ENCODE assay signal across 8 mouse cellular contexts in the genomic region with DNA sequence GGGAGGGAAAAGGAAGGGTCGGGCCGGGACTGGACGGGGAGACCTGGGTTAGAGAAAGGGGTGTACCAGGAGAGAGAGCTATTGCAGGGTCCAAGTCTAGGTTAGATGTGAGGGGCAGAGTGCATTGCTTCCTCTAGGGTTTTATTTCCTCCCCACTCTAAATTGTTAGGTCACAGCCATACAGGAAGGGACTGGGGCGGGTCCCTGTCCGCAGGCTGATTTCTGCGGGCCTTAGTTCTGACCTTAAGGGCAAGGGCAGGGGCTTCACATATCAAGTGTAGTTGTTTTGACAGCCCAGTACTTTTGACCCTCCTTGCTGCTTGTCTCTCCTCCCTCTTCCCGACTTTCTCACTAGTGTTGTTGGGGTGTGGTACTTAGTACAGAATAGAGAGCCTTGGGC. TPM values are rescaled to one million over a fixed set of nuclear protein-coding genes. Genes with fewer than 3 reads are reported as not detected.
DNase-seq lines count a peak whose midpoint lies in the region; ATAC-seq and TF ChIP-seq lines count a peak whose summit lies in the region.

No protein-coding gene starts in this region.

- peak; percentile 40 for DNase-seq in cerebellum, adult 9-11 months
- DNase-seq in cerebellum, postnatal 14 days = no peak
- DNase-seq in liver, adult 2 months (ENCODE audit: extremely low read depth, low read depth, low spot score) = no peak
- DNase-seq in midbrain, postnatal 0 days (ENCODE audit: low spot score) = no peak
- no peak for DNase-seq in ovary, postnatal 10 days (ENCODE audit: low spot score)

- H3K79me2 ChIP-seq in liver, adult 2 months (ENCODE audit: control insufficient read depth, insufficient read depth, low read length) = peaks cover 9% of the 10 kb centered on the region; the same call in 1 of the 2 replicates

- no peaks in the 10 kb centered on the region for H3K9me3 ChIP-seq in heart, embryonic 13.5 days
- H3K9me3 ChIP-seq in midbrain, postnatal 0 days (ENCODE audit: low read length) = no peaks in the 10 kb centered on the region

- under 1% methylated on average over 7 of the region's 7 CpGs for WGBS in bone marrow, adult 2 months
- WGBS in heart, embryonic 13.5 days = 2% methylated on average over 7 of the region's 7 CpGs
- 0% methylated on average over 7 of the region's 7 CpGs for WGBS in liver, adult 2 months
- WGBS in midbrain, postnatal 0 days = 3% methylated on average over 7 of the region's 7 CpGs

- ATAC-seq in heart, embryonic 13.5 days (ENCODE audit: extremely low read depth, insufficient number of reproducible peaks, low FRiP score, low TSS enrichment) = no peak
- ATAC-seq in midbrain, postnatal 0 days (ENCODE audit: low FRiP score) = no peak
- ATAC-seq in erythroid progenitor cell, adult 5-6 weeks (replicated peaks; ENCODE audit: low FRiP score, poor library complexity, severe bottlenecking) = no peak

- peak overlapping the region; percentile 95 for H3K4me2 ChIP-seq in heart, embryonic 13.5 days
- peak overlapping the region; percentile 93 for H3K4me2 ChIP-seq in midbrain, postnatal 0 days (ENCODE audit: low read depth, low read length, poor library complexity, severe bottlenecking)

- TF ChIP-seq CTCF in bone marrow, adult 2 months (IDR thresholded peaks at IDR 0.05; ENCODE audit: control insufficient read depth, insufficient read depth, low read length) = no peak
- TF ChIP-seq CTCF in liver, adult 2 months (IDR thresholded peaks at IDR 0.05; ENCODE audit: low read depth, low read length) = no peak
- TF ChIP-seq CTCF in midbrain, postnatal 0 days (IDR thresholded peaks at IDR 0.05) = no peak

- H3K27me3 ChIP-seq in heart, embryonic 13.5 days (replicated peaks) = no peaks in the 10 kb centered on the region
- H3K27me3 ChIP-seq in liver, adult 2 months (ENCODE audit: control insufficient read depth, insufficient read depth, low read length) = no peaks in the 10 kb centered on the region
- H3K27me3 ChIP-seq in midbrain, postnatal 0 days (ENCODE audit: insufficient read depth, low read length) = no peaks in the 10 kb centered on the region

- no peak for TF ChIP-seq POLR2A in bone marrow, adult 2 months (IDR thresholded peaks at IDR 0.05; ENCODE audit: borderline replicate concordance, control insufficient read depth, low read depth, low read length)
- no peak for TF ChIP-seq POLR2A in liver, adult 2 months (IDR thresholded peaks at IDR 0.05; ENCODE audit: extremely low read depth, insufficient read depth, low read length)

- H3K27ac ChIP-seq in bone marrow, adult 2 months (ENCODE audit: control insufficient read depth, insufficient read depth, low read depth, low read length, poor library complexity) = peak overlapping the region; percentile 98
- peak overlapping the region; percentile 99 for H3K27ac ChIP-seq in heart, embryonic 13.5 days (replicated peaks)
- peak overlapping the region; percentile 80 for H3K27ac ChIP-seq in liver, adult 2 months (replicated peaks; ENCODE audit: insufficient read depth, low read depth, low read length)
- peak overlapping the region; percentile 94 for H3K27ac ChIP-seq in midbrain, postnatal 0 days (ENCODE audit: low read depth, low read length)

- H3K4me1 ChIP-seq in bone marrow, adult 2 months (ENCODE audit: control insufficient read depth, insufficient read depth, low read length) = no peaks in the 10 kb centered on the region
- peaks cover 44% of the 10 kb centered on the region for H3K4me1 ChIP-seq in heart, embryonic 13.5 days
- peaks cover 10% of the 10 kb centered on the region for H3K4me1 ChIP-seq in liver, adult 2 months (ENCODE audit: control insufficient read depth, insufficient read depth, low read length)
- 0 out of 2 replicates have a peak, but pooled peaks cover 4% of the 10 kb centered on the region for H3K4me1 ChIP-seq in midbrain, postnatal 0 days (ENCODE audit: insufficient read depth, low read length)

- peaks cover 43% of the 10 kb centered on the region for H3K36me3 ChIP-seq in heart, embryonic 13.5 days
- peaks cover 19% of the 10 kb centered on the region for H3K36me3 ChIP-seq in liver, adult 2 months (ENCODE audit: control insufficient read depth, insufficient read depth, low read length)
- H3K36me3 ChIP-seq in midbrain, postnatal 0 days (ENCODE audit: insufficient read depth, low read length) = peaks cover 12% of the 10 kb centered on the region; the same call in 1 of the 2 replicates

- H3K9ac ChIP-seq in heart, embryonic 13.5 days = peak overlapping the region; percentile 100
- peak overlapping the region; percentile 98 for H3K9ac ChIP-seq in liver, adult 2 months (ENCODE audit: low read depth, low read length)
- peak overlapping the region; percentile 92 for H3K9ac ChIP-seq in midbrain, postnatal 0 days (replicated peaks; ENCODE audit: low read length, poor library complexity, severe bottlenecking)

- peak overlapping the region; percentile 76 for H3K4me3 ChIP-seq in bone marrow, adult 2 months (replicated peaks; ENCODE audit: control insufficient read depth, low read depth, low read length)
- H3K4me3 ChIP-seq in heart, embryonic 13.5 days = peak overlapping the region; percentile 88
- peak overlapping the region; percentile 84 for H3K4me3 ChIP-seq in liver, adult 2 months (ENCODE audit: insufficient read depth, low read depth, low read length)
- peak overlapping the region; percentile 95 for H3K4me3 ChIP-seq in midbrain, postnatal 0 days (ENCODE audit: low read depth, low read length)

RNA-seq across cellular contexts. Expression of gene Serf2, which starts 1.1 kb away (rescaled TPM):
- 261 and 476 TPM in 2 replicates for polyA plus RNA-seq in bone marrow, adult 2 months (2011; ENCODE audit: insufficient read depth, insufficient read length, low replicate concordance, missing spikeins)
- 522 and 573 TPM in 2 replicates for polyA plus RNA-seq in heart, embryonic 13.5 days (2015; fragmentation: Nextera tagmentation; extraction: Ambion mirVana)
- total RNA-seq in liver, adult 2 months (2014; rRNA removed) = 56.6 and 81.7 TPM in 2 replicates
- polyA plus RNA-seq in liver, adult 2 months (2012; rRNA removed) = 200 and 211 TPM in 2 replicates
- 235 and 284 TPM in 2 replicates for total RNA-seq in midbrain, postnatal 0 days (2014; rRNA removed)
- 271 and 278 TPM in 2 replicates for polyA plus RNA-seq in midbrain, postnatal 0 days (2015; fragmentation: Nextera tagmentation; extraction: Ambion mirVana)
- 89.4 and 100 TPM in 2 replicates for total RNA-seq in erythroid progenitor cell, adult 5-6 weeks (2015; ENCODE audit: low replicate concordance)
- total RNA-seq in erythroid progenitor cell, adult 5-6 weeks (2017; ENCODE audit: low replicate concordance) = 55.3 and 77.3 TPM in 2 replicates

RNA-seq across cellular contexts. Expression of gene Hypk, which starts 3.0 kb away (rescaled TPM):
- 64.6 and 70.0 TPM in 2 replicates for polyA plus RNA-seq in bone marrow, adult 2 months (2011; ENCODE audit: insufficient read depth, insufficient read length, low replicate concordance, missing spikeins)
- polyA plus RNA-seq in heart, embryonic 13.5 days (2015; fragmentation: Nextera tagmentation; extraction: Ambion mirVana) = 96.3 and 106 TPM in 2 replicates
- 21.1 and 27.4 TPM in 2 replicates for total RNA-seq in liver, adult 2 months (2014; rRNA removed)
- polyA plus RNA-seq in liver, adult 2 months (2012; rRNA removed) = 3.5 and 4.8 TPM in 2 replicates
- 12.3 and 17.6 TPM in 2 replicates for total RNA-seq in midbrain, postnatal 0 days (2014; rRNA removed)
- 109 and 115 TPM in 2 replicates for polyA plus RNA-seq in midbrain, postnatal 0 days (2015; fragmentation: Nextera tagmentation; extraction: Ambion mirVana)
- total RNA-seq in erythroid progenitor cell, adult 5-6 weeks (2015; ENCODE audit: low replicate concordance) = 28.1 and 64.1 TPM in 2 replicates
- 53.4 and 71.4 TPM in 2 replicates for total RNA-seq in erythroid progenitor cell, adult 5-6 weeks (2017; ENCODE audit: low replicate concordance)

RNA-seq across cellular contexts. Expression of gene Ell3, which starts 6.0 kb away (rescaled TPM):
- polyA plus RNA-seq in bone marrow, adult 2 months (2011; ENCODE audit: insufficient read depth, insufficient read length, low replicate concordance, missing spikeins) = 9.1 TPM in 1 of 2 replicates, not detected in the other
- 1.4 and 1.6 TPM in 2 replicates for polyA plus RNA-seq in heart, embryonic 13.5 days (2015; fragmentation: Nextera tagmentation; extraction: Ambion mirVana)
- 3.2 and 6.0 TPM in 2 replicates for total RNA-seq in liver, adult 2 months (2014; rRNA removed)
- polyA plus RNA-seq in liver, adult 2 months (2012; rRNA removed) = 1.9 and 2.2 TPM in 2 replicates
- 0.33 TPM in 1 of 2 replicates, not detected in the other for total RNA-seq in midbrain, postnatal 0 days (2014; rRNA removed)
- polyA plus RNA-seq in midbrain, postnatal 0 days (2015; fragmentation: Nextera tagmentation; extraction: Ambion mirVana) = 1.6 and 2.6 TPM in 2 replicates
- total RNA-seq in erythroid progenitor cell, adult 5-6 weeks (2015; ENCODE audit: low replicate concordance) = 1.4 TPM in 1 of 2 replicates, not detected in the other
- total RNA-seq in erythroid progenitor cell, adult 5-6 weeks (2017; ENCODE audit: low replicate concordance) = not detected in 2 replicates

RNA-seq across cellular contexts. Expression of gene Serinc4, which starts 6.5 kb away (rescaled TPM):
- 0.66 TPM in 1 of 2 replicates, not detected in the other for polyA plus RNA-seq in bone marrow, adult 2 months (2011; ENCODE audit: insufficient read depth, insufficient read length, low replicate concordance, missing spikeins)
- 0.07 and 0.13 TPM in 2 replicates for polyA plus RNA-seq in heart, embryonic 13.5 days (2015; fragmentation: Nextera tagmentation; extraction: Ambion mirVana)
- not detected in 2 replicates for total RNA-seq in liver, adult 2 months (2014; rRNA removed)
- 0.11 TPM in 2 replicates for polyA plus RNA-seq in liver, adult 2 months (2012; rRNA removed)
- 1.8 and 2.6 TPM in 2 replicates for total RNA-seq in midbrain, postnatal 0 days (2014; rRNA removed)
- 1.1 and 1.5 TPM in 2 replicates for polyA plus RNA-seq in midbrain, postnatal 0 days (2015; fragmentation: Nextera tagmentation; extraction: Ambion mirVana)
- total RNA-seq in erythroid progenitor cell, adult 5-6 weeks (2015; ENCODE audit: low replicate concordance) = not detected in 2 replicates
- 8.6 TPM in 1 of 2 replicates, not detected in the other for total RNA-seq in erythroid progenitor cell, adult 5-6 weeks (2017; ENCODE audit: low replicate concordance)

RNA-seq across cellular contexts. Expression of gene Mfap1b, which starts 23.8 kb away (rescaled TPM):
- 12.4 and 22.0 TPM in 2 replicates for polyA plus RNA-seq in bone marrow, adult 2 months (2011; ENCODE audit: insufficient read depth, insufficient read length, low replicate concordance, missing spikeins)
- 39.7 and 42.0 TPM in 2 replicates for polyA plus RNA-seq in heart, embryonic 13.5 days (2015; fragmentation: Nextera tagmentation; extraction: Ambion mirVana)
- 7.4 and 9.0 TPM in 2 replicates for total RNA-seq in liver, adult 2 months (2014; rRNA removed)
- 1.4 and 1.7 TPM in 2 replicates for polyA plus RNA-seq in liver, adult 2 months (2012; rRNA removed)
- total RNA-seq in midbrain, postnatal 0 days (2014; rRNA removed) = 22.6 and 30.4 TPM in 2 replicates
- polyA plus RNA-seq in midbrain, postnatal 0 days (2015; fragmentation: Nextera tagmentation; extraction: Ambion mirVana) = 56.2 and 57.4 TPM in 2 replicates
- total RNA-seq in erythroid progenitor cell, adult 5-6 weeks (2015; ENCODE audit: low replicate concordance) = 23.4 and 25.6 TPM in 2 replicates
- 19.3 and 32.9 TPM in 2 replicates for total RNA-seq in erythroid progenitor cell, adult 5-6 weeks (2017; ENCODE audit: low replicate concordance)

Comparison
In these comparisons a context has a peak if more than half of its experiments do, and no peak if none do; other contexts are left out.
1. RNA of gene Hypk, which starts 3.0 kb away (polyA plus RNA-seq): 109 to 115 TPM in midbrain, postnatal 0 days, 96.3 to 106 TPM in heart, embryonic 13.5 days and 64.6 to 70.0 TPM in bone marrow, adult 2 months; 3.5 to 4.8 TPM in liver, adult 2 months; every median in the first group is over 10 times any median in the second.
2. Peak in every context shown above with its lines, with median percentiles within 50 percentile points of each other: H3K27ac ChIP-seq, H3K4me3 ChIP-seq and H3K9ac ChIP-seq.